Mouse (Mus musculus): ENCODE results near the gene Ubqln4. TPM values are rescaled to one million over a fixed set of nuclear protein-coding genes. Genes with fewer than 3 reads are reported as not detected.

The Ubqln4 gene
- total and polyA plus RNA-seq, 3 experiments = 22.8 to 62.2 (median 39.6) TPM

DNA sequence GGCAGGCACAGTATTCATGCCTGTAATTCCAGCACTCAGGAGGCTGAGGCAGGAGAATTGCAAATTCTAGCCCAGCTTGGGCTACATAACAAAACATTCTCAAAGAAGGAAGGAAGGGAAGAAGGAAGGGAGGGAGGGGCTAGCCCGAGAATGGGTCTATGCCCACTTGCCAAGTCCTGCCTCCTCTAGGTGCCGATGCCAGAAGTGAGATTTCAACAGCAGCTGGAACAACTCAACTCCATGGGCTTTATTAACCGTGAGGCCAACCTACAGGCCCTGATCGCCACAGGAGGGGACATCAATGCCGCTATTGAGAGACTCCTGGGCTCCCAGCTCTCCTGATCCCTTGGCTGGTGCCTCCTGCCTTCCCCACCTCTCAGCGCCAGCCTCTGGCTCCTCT lies 14.3 kb downstream of the Ubqln4 start:
- TF ChIP-seq MYC (IDR thresholded peaks at IDR 0.05; ENCODE audit: low read depth, low read length) (no peak), USF1 (IDR thresholded peaks at IDR 0.05; ENCODE audit: low read depth, low read length) (no peak), CHD2 (IDR thresholded peaks at IDR 0.05; ENCODE audit: low read length) (no peak), E2F4 (IDR thresholded peaks at IDR 0.05; ENCODE audit: insufficient replicate concordance, low read depth, low read length) (no peak), NELFE (IDR thresholded peaks at IDR 0.05; ENCODE audit: low read depth, low read length) (no peak)
- H3K9me3 ChIP-seq (replicated peaks; ENCODE audit: low read length) = no peaks in the 10 kb centered on the region
- no peak overlapping the region for H3K4me2 ChIP-seq (ENCODE audit: insufficient read depth, low read depth, poor library complexity, severe bottlenecking)
- H3K4me3 ChIP-seq (replicated peaks in 1 of 3; ENCODE audit: low read depth in 2 of 3, low read length in 2 of 3, poor library complexity in 1 of 3) = no peak overlapping the region
- no peak for DNase-seq (ENCODE audit: extremely low read depth)
- no peak overlapping the region for H3K27ac ChIP-seq (ENCODE audit: insufficient read depth, low read depth)
- H3K27me3 ChIP-seq (replicated peaks) = no peaks in the 10 kb centered on the region
- no peaks in the 10 kb centered on the region for H3K4me1 ChIP-seq (ENCODE audit: control insufficient read depth in 1 of 2, insufficient read depth in 2 of 2)
- no peak overlapping the region for H3K9ac ChIP-seq (ENCODE audit: insufficient read depth, low read depth)
- dilution Hi-C loops (cut with MboI; ENCODE audit: extremely low pct_ligation_motif_present, extremely low pct_unique_long_range_greater_than_20kb, low sequenced_read_pairs) = no loop called here
- H3K36me3 ChIP-seq (replicated peaks in 1 of 2; ENCODE audit: control insufficient read depth in 1 of 2, insufficient read depth in 1 of 2, low read length in 1 of 2) = peaks cover 58 to 76% of the 10 kb centered on the region in 2 experiments
- no peaks in the 10 kb centered on the region for H3K79me2 ChIP-seq (replicated peaks; ENCODE audit: control insufficient read depth, extremely low read depth, insufficient read depth, poor library complexity, severe bottlenecking)
- in situ Hi-C loops (cut with MboI; ENCODE audit: low pct_ligation_motif_present, low pct_unique_long_range_greater_than_20kb, low sequenced_read_pairs) = no loop called here

DNA sequence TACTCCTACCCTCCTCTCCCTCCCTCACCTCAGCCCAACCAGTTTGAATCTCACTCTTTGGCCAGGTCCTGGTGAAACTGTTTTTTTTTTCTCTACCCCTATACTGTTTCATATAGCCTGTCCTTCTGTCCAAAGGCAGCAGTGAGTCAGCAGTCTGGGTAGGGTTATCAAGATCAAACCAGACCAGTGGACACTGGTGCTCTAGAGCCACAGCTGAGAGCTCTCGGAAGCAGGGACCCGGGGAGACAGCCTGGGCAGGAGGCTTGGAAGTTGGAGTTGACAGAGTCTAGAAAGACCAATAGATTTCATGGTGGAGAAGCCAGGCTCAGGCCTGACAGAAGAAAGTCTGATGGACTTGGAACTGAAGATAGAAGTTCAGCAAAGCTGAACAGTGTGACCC lies 15.1 kb downstream of the Ubqln4 start:
- Histone ChIP-seq H3K4me3 (replicated peaks in 1 of 3; ENCODE audit: low read depth in 2 of 3, low read length in 2 of 3, poor library complexity in 1 of 3) (no peak overlapping the region), H3K9me3 (replicated peaks; ENCODE audit: low read length) (no peaks in the 10 kb centered on the region), H3K27me3 (replicated peaks) (no peaks in the 10 kb centered on the region), H3K9ac (ENCODE audit: insufficient read depth, low read depth) (no peak overlapping the region), H3K36me3 (replicated peaks in 1 of 2; ENCODE audit: control insufficient read depth in 1 of 2, insufficient read depth in 1 of 2, low read length in 1 of 2) (peaks cover 52 to 69% of the 10 kb centered on the region in 2 experiments), H3K79me2 (replicated peaks; ENCODE audit: control insufficient read depth, extremely low read depth, insufficient read depth, poor library complexity, severe bottlenecking) (no peaks in the 10 kb centered on the region), H3K4me1 (ENCODE audit: control insufficient read depth in 1 of 2, insufficient read depth in 2 of 2) (no peaks in the 10 kb centered on the region), H3K27ac (ENCODE audit: insufficient read depth, low read depth) (no peak overlapping the region), H3K4me2 (ENCODE audit: insufficient read depth, low read depth, poor library complexity, severe bottlenecking) (no peak overlapping the region)
- dilution Hi-C loops (cut with MboI; ENCODE audit: extremely low pct_ligation_motif_present, extremely low pct_unique_long_range_greater_than_20kb, low sequenced_read_pairs) (no loop called here), in situ Hi-C loops (cut with MboI; ENCODE audit: low pct_ligation_motif_present, low pct_unique_long_range_greater_than_20kb, low sequenced_read_pairs) (no loop called here)
- DNase-seq (ENCODE audit: extremely low read depth) = no peak
- TF ChIP-seq ZKSCAN1 (IDR thresholded peaks at IDR 0.05; ENCODE audit: borderline replicate concordance, low read depth, low read length) = no peak
- TF ChIP-seq CHD1 (IDR thresholded peaks at IDR 0.05; ENCODE audit: low read depth, low read length) = no peak
- TF ChIP-seq USF1 (IDR thresholded peaks at IDR 0.05; ENCODE audit: low read depth, low read length) = no peak
- TF ChIP-seq TBP (conservative IDR thresholded peaks at IDR 0.05; ENCODE audit: low read depth, low read length) = no peak
- no peak for TF ChIP-seq CTCF (conservative IDR thresholded peaks at IDR 0.05 in 1 of 2, IDR thresholded peaks at IDR 0.05 in 1 of 2; ENCODE audit: low read depth in 2 of 2, low read length in 2 of 2)
- TF ChIP-seq GABPA (IDR thresholded peaks at IDR 0.05; ENCODE audit: insufficient replicate concordance, low read depth, low read length) = no peak
- TF ChIP-seq NRF1 (IDR thresholded peaks at IDR 0.05; ENCODE audit: low read depth, low read length) = no peak

DNA sequence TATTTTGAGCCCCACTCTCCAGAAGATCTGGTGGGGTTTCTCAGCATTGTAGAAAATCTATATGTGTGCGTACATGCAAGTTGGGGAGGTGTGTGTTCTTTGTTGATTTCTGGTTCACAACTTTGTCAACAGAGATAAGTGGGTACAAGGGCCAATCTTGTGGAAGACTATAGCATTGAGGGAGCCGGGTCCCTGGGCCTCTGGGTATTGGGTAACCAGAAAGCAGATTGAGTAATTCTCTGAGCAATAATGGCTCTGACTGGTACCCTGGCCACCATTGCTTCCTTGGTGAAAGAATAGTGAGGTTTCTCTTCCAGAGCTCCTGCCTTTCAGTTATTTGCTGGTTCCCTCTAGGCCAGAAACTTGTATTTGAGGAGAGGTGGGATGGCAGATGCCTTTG lies 15.5 kb downstream of the Ubqln4 start:
- Histone ChIP-seq H3K79me2 (replicated peaks; ENCODE audit: control insufficient read depth, extremely low read depth, insufficient read depth, poor library complexity, severe bottlenecking) (no peaks in the 10 kb centered on the region), H3K4me3 (replicated peaks in 1 of 3; ENCODE audit: low read depth in 2 of 3, low read length in 2 of 3, poor library complexity in 1 of 3) (no peak overlapping the region), H3K4me1 (ENCODE audit: control insufficient read depth in 1 of 2, insufficient read depth in 2 of 2) (no peaks in the 10 kb centered on the region), H3K4me2 (ENCODE audit: insufficient read depth, low read depth, poor library complexity, severe bottlenecking) (no peak overlapping the region), H3K27me3 (replicated peaks) (no peaks in the 10 kb centered on the region), H3K36me3 (replicated peaks in 1 of 2; ENCODE audit: control insufficient read depth in 1 of 2, insufficient read depth in 1 of 2, low read length in 1 of 2) (peaks cover 47 to 64% of the 10 kb centered on the region in 2 experiments), H3K27ac (ENCODE audit: insufficient read depth, low read depth) (no peak overlapping the region), H3K9me3 (replicated peaks; ENCODE audit: low read length) (no peaks in the 10 kb centered on the region), H3K9ac (ENCODE audit: insufficient read depth, low read depth) (no peak overlapping the region)
- TF ChIP-seq ZC3H11A (IDR thresholded peaks at IDR 0.05; ENCODE audit: low read depth, low read length) (no peak), HCFC1 (IDR thresholded peaks at IDR 0.05; ENCODE audit: low read depth, low read length) (no peak), RAD21 (IDR thresholded peaks at IDR 0.05; ENCODE audit: low read depth, low read length) (no peak), ZNF384 (IDR thresholded peaks at IDR 0.05; ENCODE audit: low read depth, low read length) (no peak), MYC (IDR thresholded peaks at IDR 0.05; ENCODE audit: low read depth, low read length) (no peak), MAX (IDR thresholded peaks at IDR 0.05; ENCODE audit: low read length) (no peak), MAFK (IDR thresholded peaks at IDR 0.05; ENCODE audit: insufficient replicate concordance, low read length) (no peak), JUND (conservative IDR thresholded peaks at IDR 0.05; ENCODE audit: low read depth, low read length) (no peak), USF2 (conservative IDR thresholded peaks at IDR 0.05; ENCODE audit: low read depth, low read length) (no peak), TCF12 (IDR thresholded peaks at IDR 0.05; ENCODE audit: low read depth, low read length) (no peak), ZMIZ1 (IDR thresholded peaks at IDR 0.05; ENCODE audit: low read depth, low read length) (no peak), POLR2AphosphoS2 (IDR thresholded peaks at IDR 0.05; ENCODE audit: low read depth, low read length) (no peak), EP300 (IDR thresholded peaks at IDR 0.05; ENCODE audit: low read length) (no peak)
- in situ Hi-C loops (cut with MboI; ENCODE audit: low pct_ligation_motif_present, low pct_unique_long_range_greater_than_20kb, low sequenced_read_pairs) (no loop called here), dilution Hi-C loops (cut with MboI; ENCODE audit: extremely low pct_ligation_motif_present, extremely low pct_unique_long_range_greater_than_20kb, low sequenced_read_pairs) (no loop called here)
- DNase-seq (ENCODE audit: extremely low read depth) = no peak

Data from CH12.LX (cell line).